Mouse (Mus musculus) liver, embryonic 14.5 days (tissue): Measurements from ENCODE around the gene Cyp2g1.
"Not testable (repeated sequence)": the region's sequence is repeated elsewhere in the genome, so short reads cannot be mapped to it uniquely, and the experiment has no call there.

Experiments used
- CTCF ChIP-seq: IDR thresholded peaks from 2 replicates; pipeline ENCODE4 v1.5.1; 2016; ENCODE audit warnings: antibody characterized with exemption, low read depth, control low read depth
- EP300 ChIP-seq: IDR thresholded peaks from 2 replicates; pipeline ENCODE4 v1.6.1; 2016; ENCODE audit warnings: antibody characterized with exemption, low read depth

GRCm38 (mm10) chr7:26850063-26850462 lies 41.4 kb downstream of the Cyp2g1 start:
- TF ChIP-seq CTCF, EP300: not testable (repeated sequence)
